Mouse (Mus musculus) midbrain, embryonic 16.5 days (tissue): ENCODE measurements at regions not wholly inside any gene's neighbourhood (a gene's known extent, or its start where the extent isn't known, plus 50 kb on each side); places are given as distances from the start of the nearest gene placed in this dataset.

Experiments
- ATAC-seq: fragments of 200-750 bp; cut with Nextera tagmentation; 2 replicates; pipeline ENCODE4 v1.8.0; 2017; ENCODE audit warnings: moderate TSS enrichment
- H3K27ac ChIP-seq: fragments of 300-500 bp; sonication (generic); 2 replicates; pipeline ENCODE4 v1.5.1; 2014; ENCODE audit warnings: mild to moderate bottlenecking, low read length, mixed read lengths
- H3K27me3 ChIP-seq: fragments of 300-500 bp; sonication (generic); 2 replicates; pipeline ENCODE4 v1.6.1; 2014; ENCODE audit warnings: low read depth, low read length, mixed read lengths; ENCODE audit not compliant: control insufficient read depth, insufficient read depth
- H3K36me3 ChIP-seq: fragments of 300-500 bp; sonication (generic); 2 replicates; pipeline ENCODE4 v1.6.1; 2014; ENCODE audit warnings: mild to moderate bottlenecking, low read length, moderate library complexity, mixed read lengths; ENCODE audit not compliant: control insufficient read depth, insufficient read depth
- H3K4me1 ChIP-seq: fragments of 300-500 bp; sonication (generic); 2 replicates; pipeline ENCODE4 v1.6.1; 2014; ENCODE audit warnings: mild to moderate bottlenecking, low read length, mixed read lengths; ENCODE audit not compliant: control insufficient read depth, insufficient read depth
- H3K4me2 ChIP-seq: fragments of 300-500 bp; sonication (generic); 2 replicates; pipeline ENCODE4 v1.6.1; 2014; ENCODE audit warnings: mild to moderate bottlenecking, low read length, mixed read lengths
- H3K4me3 ChIP-seq: fragments of 300-500 bp; sonication (generic); 2 replicates; pipeline ENCODE4 v1.5.1; 2014; ENCODE audit warnings: low read depth, mild to moderate bottlenecking, low read length, moderate library complexity, mixed read lengths
- H3K9ac ChIP-seq: fragments of 300-500 bp; sonication (generic); 2 replicates; pipeline ENCODE4 v1.6.1; 2014; ENCODE audit warnings: low read depth, low read length, mixed read lengths
- H3K9me3 ChIP-seq: fragments of 300-500 bp; sonication (generic); replicated peaks from 2 replicates; pipeline ENCODE4 v1.6.1; 2014; ENCODE audit warnings: mild to moderate bottlenecking, low read length, mixed read lengths; ENCODE audit not compliant: control insufficient read depth, poor library complexity, severe bottlenecking
- WGBS: fragments of 180-500 bp; shearing (Covaris S2); extraction: QIAGEN DNeasy Blood & Tissue Kit; methylation state at CpG from one replicate; pipeline ENCODE4 v1.1.7; 2014; 5-methylcytosine and 5-hydroxymethylcytosine counted together

- Histone ChIP-seq H3K9ac (no peak overlapping the region), H3K27ac (no peak overlapping the region), H3K27me3 (no peaks in the 10 kb centered on the region), H3K36me3 (no peaks in the 10 kb centered on the region), H3K4me2 (no peak overlapping the region), H3K4me1 (no peaks in the 10 kb centered on the region), H3K9me3 (no peaks in the 10 kb centered on the region; the same call in 1 of the 2 replicates), H3K4me3 (no peak overlapping the region)
- WGBS, result 91% methylated on average over 3 of the region's 3 CpGs
- ATAC-seq, result no peak
These were observed 196.1 kb upstream of the Kdm8 start for GRCm38 (mm10) chr7:125248386-125248785.

- Histone ChIP-seq H3K9me3 (no peaks in the 10 kb centered on the region; the same call in 1 of the 2 replicates), H3K27me3 (no peaks in the 10 kb centered on the region), H3K9ac (no peak overlapping the region), H3K4me3 (no peak overlapping the region), H3K27ac (no peak overlapping the region), H3K36me3 (no peaks in the 10 kb centered on the region), H3K4me1 (no peaks in the 10 kb centered on the region), H3K4me2 (no peak overlapping the region)
- 74% methylated on average over 2 of the region's 2 CpGs for WGBS
- ATAC-seq, result no peak
These were observed 194.1 kb upstream of the Kdm8 start for GRCm38 (mm10) chr7:125250385-125250784.

DNA sequence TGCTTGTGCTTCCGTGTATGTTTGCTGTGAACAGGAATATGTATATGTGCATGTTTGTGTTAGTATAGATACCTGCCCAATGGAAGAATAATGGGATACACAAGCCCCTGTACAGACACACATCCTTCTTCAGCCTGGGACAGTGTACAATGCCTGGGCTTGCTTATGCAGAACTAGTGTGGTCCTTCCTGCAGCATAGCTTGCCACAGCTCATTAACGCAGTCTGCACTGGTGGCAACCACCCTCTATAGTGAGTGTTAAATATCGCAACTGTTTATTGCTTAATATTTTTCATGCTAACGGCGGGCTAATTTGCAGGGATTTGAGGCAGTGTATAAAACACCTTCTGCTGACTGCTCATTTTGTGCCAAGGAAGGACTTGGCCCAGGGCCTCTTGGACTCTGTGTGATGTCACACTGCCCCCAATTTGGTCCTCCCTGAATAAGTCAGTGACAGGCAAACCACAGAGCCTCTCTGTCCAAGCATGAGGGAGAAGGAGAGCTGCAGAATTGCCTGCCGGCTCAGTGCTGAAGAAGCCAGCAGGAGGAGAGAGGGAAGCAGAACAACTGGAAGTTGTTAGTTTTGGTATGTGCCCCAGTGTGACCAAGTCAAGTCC is 193.4 kb upstream of the Kdm8 start:
- Histone ChIP-seq H3K4me3 (no peak overlapping the region), H3K4me2 (no peak overlapping the region), H3K9me3 (no peaks in the 10 kb centered on the region; the same call in 1 of the 2 replicates), H3K36me3 (no peaks in the 10 kb centered on the region), H3K27ac (no peak overlapping the region), H3K27me3 (no peaks in the 10 kb centered on the region), H3K4me1 (no peaks in the 10 kb centered on the region), H3K9ac (no peak overlapping the region)
- ATAC-seq, result no peak
- 73% methylated on average over 6 of the region's 6 CpGs for WGBS

- WGBS, result 23% methylated on average over 4 of the region's 4 CpGs
- no peak overlapping the region for H3K4me2 ChIP-seq
- no peaks in the 10 kb centered on the region for H3K4me1 ChIP-seq
- H3K9me3 ChIP-seq, result no peaks in the 10 kb centered on the region
- H3K27me3 ChIP-seq, result no peaks in the 10 kb centered on the region
- H3K27ac ChIP-seq, result 0 out of 2 replicates have a peak overlapping the region, but pooled peaks have one; percentile 29
- no peak overlapping the region for H3K9ac ChIP-seq
- ATAC-seq, result no peak
- H3K36me3 ChIP-seq, result no peaks in the 10 kb centered on the region
- no peak overlapping the region for H3K4me3 ChIP-seq
These were observed 190.2 kb upstream of the Kdm8 start for GRCm38 (mm10) chr7:125254302-125254701.

GRCm38 (mm10) chr7:125259016-125259415 is 185.5 kb upstream of the Kdm8 start:
- no peak for ATAC-seq
- H3K27ac ChIP-seq, result no peak overlapping the region
- H3K9ac ChIP-seq, result no peak overlapping the region

GRCm38 (mm10) chr7:125262133-125262532 is 182.3 kb upstream of the Kdm8 start:
- H3K27ac ChIP-seq, result peak overlapping the region; percentile 72
- H3K27me3 ChIP-seq, result no peaks in the 10 kb centered on the region
- WGBS, result 65% methylated on average over 2 of the region's 2 CpGs
- no peak overlapping the region for H3K4me3 ChIP-seq
- peaks cover 16% of the 10 kb centered on the region for H3K4me1 ChIP-seq
- peak; percentile 36; the same call in 1 of the 2 replicates for ATAC-seq
- no peak overlapping the region for H3K9ac ChIP-seq
- no peaks in the 10 kb centered on the region for H3K36me3 ChIP-seq
- no peak overlapping the region for H3K4me2 ChIP-seq
- no peaks in the 10 kb centered on the region for H3K9me3 ChIP-seq

More at GRCm38 (mm10) chr7:125259016-125259415, 185.5 kb upstream of the Kdm8 start:
- no peaks in the 10 kb centered on the region for H3K36me3 ChIP-seq
- H3K4me2 ChIP-seq, result no peak overlapping the region
- no peak overlapping the region for H3K4me3 ChIP-seq
- no peaks in the 10 kb centered on the region for H3K27me3 ChIP-seq
- no peaks in the 10 kb centered on the region for H3K9me3 ChIP-seq
- H3K4me1 ChIP-seq, result peaks cover 16% of the 10 kb centered on the region

DNA sequence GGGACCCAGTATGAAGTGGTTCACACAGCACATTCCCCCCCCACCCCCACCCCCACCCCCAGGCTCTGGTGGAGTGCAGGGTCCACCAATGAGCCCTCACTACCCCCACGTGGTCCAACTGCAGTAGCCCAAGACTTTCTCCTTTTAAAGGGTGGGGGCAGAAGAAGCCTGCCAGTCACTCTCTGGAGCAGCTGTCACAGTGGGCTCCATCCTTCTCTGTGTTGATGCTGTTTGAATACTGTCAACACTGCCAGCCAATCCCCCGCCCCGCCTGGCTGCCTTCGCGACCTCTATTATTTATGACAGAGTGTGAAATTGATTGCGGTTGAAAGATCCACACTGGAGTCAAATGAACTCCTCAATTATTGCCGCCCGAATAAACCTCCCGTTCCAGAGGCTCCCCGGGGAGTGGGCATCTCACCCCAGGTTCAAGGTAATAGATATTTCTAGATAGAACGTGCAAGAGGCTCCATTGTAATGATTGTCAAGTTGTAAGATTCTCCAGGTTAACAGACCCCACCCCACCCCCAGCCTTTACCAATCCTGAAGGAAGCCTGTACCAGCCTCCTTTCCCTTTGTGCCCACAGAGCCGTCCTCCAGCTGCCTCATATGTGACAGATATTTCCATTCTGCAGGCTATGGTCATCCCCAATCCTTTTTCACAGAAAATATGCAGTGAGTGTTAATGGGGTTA is 181.7 kb upstream of the Kdm8 start:
- H3K27ac ChIP-seq, result peak overlapping the region; percentile 77
- H3K27me3 ChIP-seq, result no peaks in the 10 kb centered on the region
- H3K36me3 ChIP-seq, result no peaks in the 10 kb centered on the region
- peak overlapping the region; percentile 5 for H3K4me2 ChIP-seq
- ATAC-seq, result peak; percentile 93
- peaks cover 16% of the 10 kb centered on the region for H3K4me1 ChIP-seq
- H3K9me3 ChIP-seq, result no peaks in the 10 kb centered on the region
- H3K9ac ChIP-seq, result no peak overlapping the region
- no peak overlapping the region for H3K4me3 ChIP-seq
- 20% methylated on average over 12 of the region's 12 CpGs for WGBS

DNA sequence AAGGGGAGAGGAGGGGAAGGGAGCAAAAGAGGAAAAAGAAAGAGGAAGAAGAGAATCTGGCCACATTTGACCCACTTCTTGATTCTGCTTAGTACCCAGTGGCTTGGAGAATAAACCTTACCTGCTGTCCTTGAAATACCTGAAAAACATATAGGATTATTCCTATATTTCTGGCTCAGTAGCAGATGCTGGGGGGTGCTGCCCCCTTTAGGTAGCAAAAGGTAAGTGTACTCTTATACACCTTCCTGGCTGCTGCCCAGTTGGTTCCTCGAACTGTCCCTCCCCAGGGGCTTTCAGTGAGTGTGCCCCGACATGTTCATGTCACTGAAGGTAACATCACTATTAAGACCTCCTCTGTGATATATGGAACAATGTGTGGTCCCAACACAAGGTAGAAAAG is 180.7 kb upstream of the Kdm8 start:
- H3K27ac ChIP-seq, result peak overlapping the region; percentile 77

DNA sequence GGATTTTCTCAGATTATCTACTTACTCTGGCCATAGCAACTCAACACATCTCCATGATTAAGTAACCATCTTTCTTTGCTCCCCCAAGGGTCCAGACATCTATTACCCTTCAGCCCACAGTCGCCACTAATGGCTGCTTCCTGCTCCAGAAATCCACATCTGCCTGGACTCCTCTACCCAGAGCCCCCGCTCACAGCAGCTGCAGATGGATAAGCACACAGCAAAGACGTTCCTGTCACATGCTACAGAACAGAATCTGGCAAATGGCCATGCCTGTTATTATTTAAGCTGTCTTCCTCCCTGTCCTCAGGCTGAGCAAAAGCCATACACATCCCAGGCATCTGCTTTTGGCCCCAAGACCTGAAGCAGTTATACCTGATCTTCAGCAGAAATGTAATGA is 173.8 kb upstream of the Kdm8 start:
- Histone ChIP-seq H3K36me3 (no peaks in the 10 kb centered on the region), H3K9ac (no peak overlapping the region), H3K9me3 (no peaks in the 10 kb centered on the region), H3K4me1 (no peaks in the 10 kb centered on the region), H3K27ac (no peak overlapping the region), H3K4me3 (no peak overlapping the region), H3K4me2 (no peak overlapping the region), H3K27me3 (no peaks in the 10 kb centered on the region)
- ATAC-seq, result no peak
- 54% methylated on average over 3 of the region's 3 CpGs for WGBS

More for the DNA sequence above, 180.7 kb upstream of the Kdm8 start:
- no peaks in the 10 kb centered on the region for H3K9me3 ChIP-seq
- H3K4me2 ChIP-seq, result no peak overlapping the region
- 61% methylated on average over 2 of the region's 2 CpGs for WGBS
- H3K36me3 ChIP-seq, result no peaks in the 10 kb centered on the region
- ATAC-seq, result no peak
- H3K4me3 ChIP-seq, result no peak overlapping the region
- no peak overlapping the region for H3K9ac ChIP-seq
- no peaks in the 10 kb centered on the region for H3K27me3 ChIP-seq
- H3K4me1 ChIP-seq, result peaks cover 16% of the 10 kb centered on the region
